Mouse (Mus musculus) spleen, postnatal 14 days (tissue): ENCODE measurements around the gene Nrxn3.

Source experiments
- DNase-seq, 2 experiments: peaks; one replicate each; pipeline ENCODE4 v3.0.0; 2021 to 2022; ENCODE audit warnings: low spot score in 2 of 2

Gene Nrxn3

GRCm38 (mm10) chr12:89946522-89946921 lies 1223.8 kb downstream of the Nrxn3 start:
- DNase-seq: no peak

- no peak for DNase-seq
Observed at GRCm38 (mm10) chr12:89953237-89953636, 1230.6 kb downstream of the Nrxn3 start.

GRCm38 (mm10) chr12:89953649-89954048 lies 1231.0 kb downstream of the Nrxn3 start:
- no peak for DNase-seq

GRCm38 (mm10) chr12:89954441-89955070 lies 1231.9 kb downstream of the Nrxn3 start:
- DNase-seq: no peak

GRCm38 (mm10) chr12:89963073-89963472 lies 1240.4 kb downstream of the Nrxn3 start:
- DNase-seq: no peak

- DNase-seq: no peak
Observed at GRCm38 (mm10) chr12:89976648-89977047, 1254.0 kb downstream of the Nrxn3 start.

GRCm38 (mm10) chr12:89977479-89977878 lies 1254.8 kb downstream of the Nrxn3 start:
- no peak for DNase-seq

GRCm38 (mm10) chr12:89979190-89979589 lies 1256.5 kb downstream of the Nrxn3 start:
- DNase-seq: no peak

- DNase-seq: no peak
Observed at GRCm38 (mm10) chr12:89982445-89982844, 1259.8 kb downstream of the Nrxn3 start.

- no peak for DNase-seq
Observed at GRCm38 (mm10) chr12:89983399-89983798, 1260.7 kb downstream of the Nrxn3 start.

GRCm38 (mm10) chr12:89986219-89986618 lies 1263.5 kb downstream of the Nrxn3 start:
- no peak for DNase-seq

GRCm38 (mm10) chr12:89993273-89993672 lies 1270.6 kb downstream of the Nrxn3 start:
- DNase-seq: no peak

- no peak for DNase-seq
Observed at GRCm38 (mm10) chr12:89995392-89995791, 1272.7 kb downstream of the Nrxn3 start.

- no peak for DNase-seq
Observed at GRCm38 (mm10) chr12:90010280-90010679, 1287.6 kb downstream of the Nrxn3 start.

- no peak for DNase-seq
Observed at GRCm38 (mm10) chr12:90013958-90014357, 1291.3 kb downstream of the Nrxn3 start.

- no peak for DNase-seq
Observed at GRCm38 (mm10) chr12:90027023-90027422, 1304.3 kb downstream of the Nrxn3 start.

GRCm38 (mm10) chr12:90041038-90041437 lies 1318.4 kb downstream of the Nrxn3 start:
- DNase-seq: no peak

- no peak for DNase-seq
Observed at GRCm38 (mm10) chr12:90056256-90056655, 1333.6 kb downstream of the Nrxn3 start.

GRCm38 (mm10) chr12:90059786-90060185 lies 1337.1 kb downstream of the Nrxn3 start:
- DNase-seq: no peak

GRCm38 (mm10) chr12:90061312-90061711 lies 1338.6 kb downstream of the Nrxn3 start:
- no peak for DNase-seq

GRCm38 (mm10) chr12:90062219-90062618 lies 1339.5 kb downstream of the Nrxn3 start:
- no peak for DNase-seq

GRCm38 (mm10) chr12:90063443-90063842 lies 1340.8 kb downstream of the Nrxn3 start:
- DNase-seq: no peak

GRCm38 (mm10) chr12:90085862-90086261 lies 1363.2 kb downstream of the Nrxn3 start:
- DNase-seq: no peak

- DNase-seq: no peak
Observed at GRCm38 (mm10) chr12:90095754-90096153, 1373.1 kb downstream of the Nrxn3 start.
